Mouse (Mus musculus): Measurements from ENCODE around the gene Nubp1.

- TF ChIP-seq CTCF (IDR thresholded peaks at IDR 0.05; ENCODE audit: low read depth) (no peak), EP300 (IDR thresholded peaks at IDR 0.05; ENCODE audit: low read depth) (no peak)
Observed at GRCm38 (mm10) chr16:10461178-10461577, 49.4 kb downstream of the Nubp1 start.

All from liver, embryonic 14.5 days (tissue).